Mouse (Mus musculus) MEL (cell line): ENCODE data around the gene Gmfb.

Source experiments
- MXI1 ChIP-seq: IDR thresholded peaks from 2 replicates; pipeline ENCODE4 v1.6.1; 2011; ENCODE audit warnings: mild to moderate bottlenecking, low read depth, low read length, improper control_type of control experiment
- NELFE ChIP-seq: IDR thresholded peaks from 2 replicates; pipeline ENCODE4 v1.6.1; 2011; ENCODE audit warnings: low read depth, low read length, improper control_type of control experiment
- POLR2A ChIP-seq, 2 experiments: IDR thresholded peaks; 2 replicates each; pipeline ENCODE4 v1.6.1; 2011 to 2012; ENCODE audit warnings: low read length in 2 of 2, mild to moderate bottlenecking in 2 of 2, control low read depth in 1 of 2, improper control_type of control experiment in 1 of 2, low read depth in 1 of 2, moderate library complexity in 1 of 2; ENCODE audit not compliant: control insufficient read depth in 1 of 2, insufficient read depth in 1 of 2, poor library complexity in 1 of 2
- SIN3A ChIP-seq: IDR thresholded peaks from 2 replicates; pipeline ENCODE4 v1.6.1; 2012; ENCODE audit warnings: low read length, improper control_type of control experiment, inconsistent platforms
- ZC3H11A ChIP-seq: IDR thresholded peaks from 2 replicates; pipeline ENCODE4 v1.6.1; 2012; ENCODE audit warnings: low read depth, mild to moderate bottlenecking, inconsistent platforms, low read length, improper control_type of control experiment

GRCm38 (mm10) chr14:46803791-46804190 is 18.3 kb downstream of the Gmfb start:
- no peak for TF ChIP-seq SIN3A
- no peak for TF ChIP-seq POLR2A (IDR thresholded peaks at IDR 0.05; ENCODE audit: control insufficient read depth in 1 of 2, insufficient read depth in 1 of 2, low read depth in 1 of 2, low read length in 2 of 2, poor library complexity in 1 of 2)
- TF ChIP-seq MXI1: no peak
- TF ChIP-seq NELFE: no peak
- no peak for TF ChIP-seq ZC3H11A
